Mouse (Mus musculus) liver, embryonic 15.5 days (tissue): ENCODE results near the gene Rars2. TPM values are rescaled to one million over a fixed set of nuclear protein-coding genes. Genes with fewer than 3 reads are reported as not detected.

Source experiments
- ATAC-seq: fragments of 200-750 bp; cut with Nextera tagmentation; 2 replicates; pipeline ENCODE4 v1.8.0; 2017; ENCODE audit warnings: moderate number of reproducible peaks, mild to moderate bottlenecking, moderate library complexity; ENCODE audit not compliant: insufficient read depth
- H3K27ac ChIP-seq: fragments of 300-500 bp; sonication (generic); replicated peaks from 2 replicates; pipeline ENCODE4 v1.5.1; 2015; ENCODE audit warnings: mild to moderate bottlenecking, inconsistent platforms
- H3K27me3 ChIP-seq: fragments of 300-500 bp; sonication (generic); 2 replicates; pipeline ENCODE4 v1.6.1; 2015; ENCODE audit warnings: mild to moderate bottlenecking, inconsistent platforms
- H3K36me3 ChIP-seq: fragments of 300-500 bp; sonication (generic); replicated peaks from 2 replicates; pipeline ENCODE4 v1.6.1; 2015; ENCODE audit warnings: moderate library complexity, mild to moderate bottlenecking, inconsistent platforms
- H3K4me1 ChIP-seq: fragments of 300-500 bp; sonication (generic); replicated peaks from 2 replicates; pipeline ENCODE4 v1.6.1; 2015; ENCODE audit warnings: inconsistent platforms
- H3K4me2 ChIP-seq: fragments of 300-500 bp; sonication (generic); 2 replicates; pipeline ENCODE4 v1.6.1; 2015; ENCODE audit warnings: moderate library complexity, mild to moderate bottlenecking, inconsistent platforms
- H3K4me3 ChIP-seq: fragments of 300-500 bp; sonication (generic); replicated peaks from 2 replicates; pipeline ENCODE4 v1.5.1; 2015; ENCODE audit warnings: mild to moderate bottlenecking, inconsistent platforms
- H3K9ac ChIP-seq: fragments of 300-500 bp; sonication (generic); 2 replicates; pipeline ENCODE4 v1.6.1; 2015; ENCODE audit warnings: moderate library complexity, mild to moderate bottlenecking, inconsistent platforms
- H3K9me3 ChIP-seq: fragments of 300-500 bp; sonication (generic); replicated peaks from 2 replicates; pipeline ENCODE4 v1.6.1; 2016; ENCODE audit warnings: inconsistent platforms
- WGBS: fragments of 180-500 bp; shearing (Covaris S2); methylation state at CpG from one replicate; pipeline ENCODE4 v1.1.7; 2015; ENCODE audit warnings: mixed read lengths; ENCODE audit not compliant: insufficient replicate concordance; 5-methylcytosine and 5-hydroxymethylcytosine counted together
- polyA plus RNA-seq: library from polyadenylated mRNA; unstranded; fragments of >200 nt; fragmentation: Nextera tagmentation; extraction: Ambion mirVana; gene quantifications from 2 replicates; pipeline ENCODE4 v1.2.1, GENCODE M21; 2015

The Rars2 gene
- polyA plus RNA-seq, 1 experiment from 2014 or later = 25.5 TPM

- no peaks in the 10 kb centered on the region for H3K4me1 ChIP-seq
- ATAC-seq = no peak
- H3K36me3 ChIP-seq = peaks cover 27% of the 10 kb centered on the region
- H3K4me3 ChIP-seq = no peak overlapping the region
- WGBS = 70% methylated on average over 5 of the region's 5 CpGs
- H3K4me2 ChIP-seq = no peak overlapping the region
- no peaks in the 10 kb centered on the region for H3K9me3 ChIP-seq
- H3K27me3 ChIP-seq = no peaks in the 10 kb centered on the region
- no peak overlapping the region for H3K27ac ChIP-seq
- H3K9ac ChIP-seq = no peak overlapping the region
These were observed 25.1 kb downstream of the Rars2 start for GRCm38 (mm10) chr4:34639745-34640364.

GRCm38 (mm10) chr4:34640731-34641130 is 26.0 kb downstream of the Rars2 start:
- ATAC-seq = no peak
- WGBS = 78% methylated on average over 3 of the region's 3 CpGs
- Histone ChIP-seq H3K4me2 (no peak overlapping the region), H3K4me3 (no peak overlapping the region), H3K4me1 (no peaks in the 10 kb centered on the region), H3K27me3 (no peaks in the 10 kb centered on the region), H3K27ac (no peak overlapping the region), H3K36me3 (peaks cover 28% of the 10 kb centered on the region), H3K9me3 (no peaks in the 10 kb centered on the region), H3K9ac (no peak overlapping the region)

- Histone ChIP-seq H3K27me3 (no peaks in the 10 kb centered on the region), H3K4me2 (no peak overlapping the region), H3K27ac (no peak overlapping the region), H3K9ac (no peak overlapping the region), H3K36me3 (peaks cover 40% of the 10 kb centered on the region), H3K4me1 (no peaks in the 10 kb centered on the region), H3K4me3 (no peak overlapping the region), H3K9me3 (no peaks in the 10 kb centered on the region)
- no peak for ATAC-seq
These were observed 30.0 kb downstream of the Rars2 start for GRCm38 (mm10) chr4:34644779-34645178.

- H3K4me2 ChIP-seq = no peak overlapping the region
- H3K27me3 ChIP-seq = no peaks in the 10 kb centered on the region
- H3K4me1 ChIP-seq = no peaks in the 10 kb centered on the region
- no peak overlapping the region for H3K4me3 ChIP-seq
- H3K36me3 ChIP-seq = peaks cover 55% of the 10 kb centered on the region
- no peak overlapping the region for H3K9ac ChIP-seq
- no peaks in the 10 kb centered on the region for H3K9me3 ChIP-seq
- no peak overlapping the region for H3K27ac ChIP-seq
- ATAC-seq = no peak
- WGBS = 78% methylated on average over 7 of the region's 7 CpGs
These were observed 38.4 kb downstream of the Rars2 start for GRCm38 (mm10) chr4:34653179-34653578.

GRCm38 (mm10) chr4:34656101-34656500 is 41.3 kb downstream of the Rars2 start:
- 82% methylated on average over 10 of the region's 10 CpGs for WGBS
- Histone ChIP-seq H3K27ac (no peak overlapping the region), H3K36me3 (peaks cover 64% of the 10 kb centered on the region)

GRCm38 (mm10) chr4:34659012-34659411 is 44.3 kb downstream of the Rars2 start:
- Histone ChIP-seq H3K36me3 (peaks cover 59% of the 10 kb centered on the region), H3K4me3 (no peak overlapping the region), H3K27me3 (no peaks in the 10 kb centered on the region), H3K9ac (no peak overlapping the region), H3K9me3 (no peaks in the 10 kb centered on the region), H3K4me2 (no peak overlapping the region), H3K27ac (no peak overlapping the region), H3K4me1 (no peaks in the 10 kb centered on the region)
- no peak for ATAC-seq
- 67% methylated on average over 2 of the region's 2 CpGs for WGBS

More at GRCm38 (mm10) chr4:34656101-34656500, 41.3 kb downstream of the Rars2 start:
- no peak overlapping the region for H3K4me2 ChIP-seq
- no peak for ATAC-seq
- H3K4me3 ChIP-seq = no peak overlapping the region
- no peaks in the 10 kb centered on the region for H3K4me1 ChIP-seq
- H3K27me3 ChIP-seq = no peaks in the 10 kb centered on the region
- H3K9me3 ChIP-seq = no peaks in the 10 kb centered on the region
- no peak overlapping the region for H3K9ac ChIP-seq

- no peaks in the 10 kb centered on the region for H3K4me1 ChIP-seq
- 76% methylated on average over 2 of the region's 2 CpGs for WGBS
- ATAC-seq = 0 out of 2 replicates have a peak, but pooled peaks have one; percentile 3
- H3K9me3 ChIP-seq = no peaks in the 10 kb centered on the region
- H3K4me2 ChIP-seq = no peak overlapping the region
- H3K27me3 ChIP-seq = no peaks in the 10 kb centered on the region
- H3K9ac ChIP-seq = no peak overlapping the region
- no peak overlapping the region for H3K27ac ChIP-seq
- H3K36me3 ChIP-seq = peaks cover 48% of the 10 kb centered on the region
- no peak overlapping the region for H3K4me3 ChIP-seq
These were observed 46.8 kb downstream of the Rars2 start for GRCm38 (mm10) chr4:34661514-34661913.

- Histone ChIP-seq H3K9ac (no peak overlapping the region), H3K4me3 (no peak overlapping the region), H3K27me3 (no peaks in the 10 kb centered on the region), H3K4me1 (no peaks in the 10 kb centered on the region), H3K9me3 (no peaks in the 10 kb centered on the region), H3K4me2 (no peak overlapping the region), H3K27ac (no peak overlapping the region), H3K36me3 (peaks cover 45% of the 10 kb centered on the region)
- peak; percentile 25; the same call in 1 of the 2 replicates for ATAC-seq
- 67% methylated on average over 6 of the region's 6 CpGs for WGBS
These were observed 47.2 kb downstream of the Rars2 start for GRCm38 (mm10) chr4:34661927-34662326.

GRCm38 (mm10) chr4:34667923-34668322 is 53.2 kb downstream of the Rars2 start:
- ATAC-seq = no peak
- Histone ChIP-seq H3K27me3 (no peaks in the 10 kb centered on the region), H3K4me3 (no peak overlapping the region), H3K9ac (no peak overlapping the region), H3K9me3 (no peaks in the 10 kb centered on the region), H3K36me3 (peaks cover 29% of the 10 kb centered on the region), H3K4me2 (no peak overlapping the region), H3K27ac (no peak overlapping the region), H3K4me1 (no peaks in the 10 kb centered on the region)
- 47% methylated on average over 5 of the region's 5 CpGs for WGBS

- Histone ChIP-seq H3K4me1 (no peaks in the 10 kb centered on the region), H3K27me3 (no peaks in the 10 kb centered on the region), H3K36me3 (peaks cover 11% of the 10 kb centered on the region), H3K4me3 (no peak overlapping the region), H3K4me2 (no peak overlapping the region), H3K9ac (no peak overlapping the region), H3K27ac (no peak overlapping the region), H3K9me3 (no peaks in the 10 kb centered on the region)
- WGBS = 65% methylated on average over 5 of the region's 5 CpGs
- ATAC-seq = no peak
These were observed 59.0 kb downstream of the Rars2 start for GRCm38 (mm10) chr4:34673721-34674120.

GRCm38 (mm10) chr4:34680530-34680929 is 65.8 kb downstream of the Rars2 start:
- WGBS = 78% methylated on average over 5 of the region's 5 CpGs
- Histone ChIP-seq H3K4me1 (peaks cover 4% of the 10 kb centered on the region), H3K4me3 (no peak overlapping the region), H3K4me2 (no peak overlapping the region), H3K9ac (no peak overlapping the region), H3K36me3 (peaks cover 12% of the 10 kb centered on the region), H3K9me3 (no peaks in the 10 kb centered on the region), H3K27ac (no peak overlapping the region), H3K27me3 (no peaks in the 10 kb centered on the region)
- no peak for ATAC-seq
